Mouse (Mus musculus) bone marrow macrophage, adult 2 months (primary cell): ENCODE measurements around the gene Mt2.

Experiments
- CTCF ChIP-seq: IDR thresholded peaks from 2 replicates; pipeline ENCODE4 v1.5.1; 2012; ENCODE audit warnings: low read depth, mild to moderate bottlenecking, low read length, moderate library complexity
- POLR2A ChIP-seq: IDR thresholded peaks from 2 replicates; pipeline ENCODE4 v1.6.1; 2012; ENCODE audit warnings: mild to moderate bottlenecking, low read depth, low read length, borderline replicate concordance

- no peak for TF ChIP-seq POLR2A
- no peak for TF ChIP-seq CTCF
These were observed 21.5 kb upstream of the Mt2 start for GRCm38 (mm10) chr8:94150925-94151324.
